Mouse (Mus musculus): ENCODE results near the gene Fam208a.

GRCm38 (mm10) chr14:27381459-27381858 lies 47.2 kb upstream of the Fam208a start:
- TF ChIP-seq POLR2A (IDR thresholded peaks at IDR 0.05; ENCODE audit: borderline replicate concordance, control insufficient read depth, low read depth, low read length) (no peak), CTCF (IDR thresholded peaks at IDR 0.05; ENCODE audit: control insufficient read depth, insufficient read depth, low read length) (no peak)

All from bone marrow, adult 2 months (tissue).